Mouse (Mus musculus): ENCODE measurements at regions not wholly inside any gene's neighbourhood (a gene's known extent, or its start where the extent isn't known, plus 50 kb on each side); places are given as distances from the start of the nearest gene placed in this dataset.

- no peak for DNase-seq (ENCODE audit: low spot score)
- no peak overlapping the region for H3K4me3 ChIP-seq
- 89% methylated on average over 5 of the region's 5 CpGs for WGBS
- no peaks in the 10 kb centered on the region for H3K4me1 ChIP-seq
- H3K36me3 ChIP-seq = no peaks in the 10 kb centered on the region
- H3K27ac ChIP-seq = no peak overlapping the region
- no peaks in the 10 kb centered on the region for H3K27me3 ChIP-seq (ENCODE audit: insufficient read depth, poor library complexity, severe bottlenecking)
- H3K9me3 ChIP-seq = no peaks in the 10 kb centered on the region
Observed at GRCm38 (mm10) chr3:147163540-147163939, 311.4 kb downstream of the Ttll7 start.

GRCm38 (mm10) chr3:147164931-147165330 lies 312.8 kb downstream of the Ttll7 start:
- 76% methylated on average over 6 of the region's 6 CpGs for WGBS
- no peak for DNase-seq (ENCODE audit: low spot score)
- Histone ChIP-seq H3K9me3 (no peaks in the 10 kb centered on the region), H3K4me3 (no peak overlapping the region), H3K27me3 (ENCODE audit: insufficient read depth, poor library complexity, severe bottlenecking) (no peaks in the 10 kb centered on the region), H3K27ac (no peak overlapping the region), H3K36me3 (no peaks in the 10 kb centered on the region), H3K4me1 (no peaks in the 10 kb centered on the region)

- no peak for DNase-seq (ENCODE audit: low spot score)
- peaks cover 2% of the 10 kb centered on the region; the same call in 1 of the 2 replicates for H3K4me1 ChIP-seq
- H3K27me3 ChIP-seq (ENCODE audit: insufficient read depth, poor library complexity, severe bottlenecking) = no peaks in the 10 kb centered on the region
- no peak overlapping the region for H3K27ac ChIP-seq
- H3K36me3 ChIP-seq = no peaks in the 10 kb centered on the region
- no peak overlapping the region for H3K4me3 ChIP-seq
- WGBS = 71% methylated on average over 5 of the region's 5 CpGs
- no peaks in the 10 kb centered on the region for H3K9me3 ChIP-seq
Observed at GRCm38 (mm10) chr3:147166555-147166954, 314.4 kb downstream of the Ttll7 start.

GRCm38 (mm10) chr3:147169215-147169614 lies 317.0 kb downstream of the Ttll7 start:
- H3K4me3 ChIP-seq = no peak overlapping the region
- DNase-seq (ENCODE audit: low spot score) = no peak
- H3K9me3 ChIP-seq = no peaks in the 10 kb centered on the region
- WGBS = 83% methylated on average over 2 of the region's 2 CpGs
- H3K4me1 ChIP-seq = peaks cover 2% of the 10 kb centered on the region; the same call in 1 of the 2 replicates
- H3K36me3 ChIP-seq = no peaks in the 10 kb centered on the region
- H3K27ac ChIP-seq = no peak overlapping the region
- no peaks in the 10 kb centered on the region for H3K27me3 ChIP-seq (ENCODE audit: insufficient read depth, poor library complexity, severe bottlenecking)

GRCm38 (mm10) chr3:147170106-147170505 lies 317.9 kb downstream of the Ttll7 start:
- H3K27ac ChIP-seq = no peak overlapping the region
- no peak for DNase-seq (ENCODE audit: low spot score)
- no peaks in the 10 kb centered on the region for H3K9me3 ChIP-seq
- no peak overlapping the region for H3K4me3 ChIP-seq
- peaks cover 2% of the 10 kb centered on the region; the same call in 1 of the 2 replicates for H3K4me1 ChIP-seq
- no peaks in the 10 kb centered on the region for H3K36me3 ChIP-seq
- no peaks in the 10 kb centered on the region for H3K27me3 ChIP-seq (ENCODE audit: insufficient read depth, poor library complexity, severe bottlenecking)
- WGBS = 46% methylated on average over 2 of the region's 2 CpGs

- no peaks in the 10 kb centered on the region for H3K9me3 ChIP-seq
- WGBS = 79% methylated on average over 6 of the region's 6 CpGs
- DNase-seq (ENCODE audit: low spot score) = no peak
- no peaks in the 10 kb centered on the region for H3K36me3 ChIP-seq
- H3K27ac ChIP-seq = no peak overlapping the region
- H3K4me1 ChIP-seq = peaks cover 17% of the 10 kb centered on the region
- H3K4me3 ChIP-seq = no peak overlapping the region
- H3K27me3 ChIP-seq (ENCODE audit: insufficient read depth, poor library complexity, severe bottlenecking) = peaks cover 7% of the 10 kb centered on the region; the same call in 1 of the 2 replicates
Observed at GRCm38 (mm10) chr3:147178746-147179145, 326.6 kb downstream of the Ttll7 start.

- Histone ChIP-seq H3K4me1 (peaks cover 17% of the 10 kb centered on the region), H3K27ac (no peak overlapping the region), H3K36me3 (no peaks in the 10 kb centered on the region), H3K9me3 (no peaks in the 10 kb centered on the region), H3K4me3 (no peak overlapping the region), H3K27me3 (ENCODE audit: insufficient read depth, poor library complexity, severe bottlenecking) (peaks cover 15% of the 10 kb centered on the region; the same call in 1 of the 2 replicates)
- WGBS = 66% methylated on average over 4 of the region's 4 CpGs
- DNase-seq (ENCODE audit: low spot score) = no peak
Observed at GRCm38 (mm10) chr3:147180711-147181110, 328.5 kb downstream of the Ttll7 start.

GRCm38 (mm10) chr3:147181501-147182365 lies 329.6 kb downstream of the Ttll7 start:
- H3K27me3 ChIP-seq (ENCODE audit: insufficient read depth, poor library complexity, severe bottlenecking) = peaks cover 15% of the 10 kb centered on the region; the same call in 1 of the 2 replicates
- no peaks in the 10 kb centered on the region for H3K9me3 ChIP-seq
- no peaks in the 10 kb centered on the region for H3K36me3 ChIP-seq
- peak overlapping the region; percentile 56 for H3K4me3 ChIP-seq
- DNase-seq (ENCODE audit: low spot score) = no peak
- peaks cover 17% of the 10 kb centered on the region for H3K4me1 ChIP-seq
- H3K27ac ChIP-seq = peak overlapping the region; percentile 70
- WGBS = 2% methylated on average over 20 of the region's 20 CpGs

GRCm38 (mm10) chr3:147182366-147182875 lies 330.3 kb downstream of the Ttll7 start:
- 33% methylated on average over 15 of the region's 15 CpGs for WGBS
- H3K36me3 ChIP-seq = no peaks in the 10 kb centered on the region
- H3K9me3 ChIP-seq = no peaks in the 10 kb centered on the region
- peaks cover 15% of the 10 kb centered on the region; the same call in 1 of the 2 replicates for H3K27me3 ChIP-seq (ENCODE audit: insufficient read depth, poor library complexity, severe bottlenecking)
- peaks cover 17% of the 10 kb centered on the region for H3K4me1 ChIP-seq
- peak overlapping the region; percentile 70; the same call in 1 of the 2 replicates for H3K27ac ChIP-seq
- no peak for DNase-seq (ENCODE audit: low spot score)
- H3K4me3 ChIP-seq = peak overlapping the region; percentile 56

- no peaks in the 10 kb centered on the region for H3K9me3 ChIP-seq
- no peak for DNase-seq (ENCODE audit: low spot score)
- H3K4me3 ChIP-seq = no peak overlapping the region
- 73% methylated on average over 11 of the region's 11 CpGs for WGBS
- peaks cover 17% of the 10 kb centered on the region for H3K4me1 ChIP-seq
- no peaks in the 10 kb centered on the region for H3K36me3 ChIP-seq
- H3K27me3 ChIP-seq (ENCODE audit: insufficient read depth, poor library complexity, severe bottlenecking) = peaks cover 15% of the 10 kb centered on the region; the same call in 1 of the 2 replicates
- H3K27ac ChIP-seq = no peak overlapping the region
Observed at GRCm38 (mm10) chr3:147183656-147184290, 331.6 kb downstream of the Ttll7 start.

GRCm38 (mm10) chr3:147189737-147190136 lies 337.6 kb downstream of the Ttll7 start:
- no peak for DNase-seq (ENCODE audit: low spot score)
- Histone ChIP-seq H3K27me3 (ENCODE audit: insufficient read depth, poor library complexity, severe bottlenecking) (peaks cover under 1% of the 10 kb centered on the region; the same call in 1 of the 2 replicates), H3K4me1 (no peaks in the 10 kb centered on the region), H3K27ac (no peak overlapping the region), H3K9me3 (no peaks in the 10 kb centered on the region), H3K36me3 (no peaks in the 10 kb centered on the region), H3K4me3 (no peak overlapping the region)
- WGBS = 89% methylated on average over 2 of the region's 2 CpGs

GRCm38 (mm10) chr3:147196626-147197025 lies 344.5 kb downstream of the Ttll7 start:
- no peaks in the 10 kb centered on the region for H3K36me3 ChIP-seq
- WGBS = 86% methylated on average over 8 of the region's 8 CpGs
- H3K9me3 ChIP-seq = no peaks in the 10 kb centered on the region
- no peaks in the 10 kb centered on the region for H3K27me3 ChIP-seq (ENCODE audit: insufficient read depth, poor library complexity, severe bottlenecking)
- DNase-seq (ENCODE audit: low spot score) = no peak
- H3K27ac ChIP-seq = no peak overlapping the region
- no peak overlapping the region for H3K4me3 ChIP-seq
- H3K4me1 ChIP-seq = no peaks in the 10 kb centered on the region

GRCm38 (mm10) chr3:147197215-147197614 lies 345.0 kb downstream of the Ttll7 start:
- 57% methylated on average over 2 of the region's 2 CpGs for WGBS
- H3K4me1 ChIP-seq = no peaks in the 10 kb centered on the region
- no peak overlapping the region for H3K27ac ChIP-seq
- H3K4me3 ChIP-seq = no peak overlapping the region
- H3K36me3 ChIP-seq = no peaks in the 10 kb centered on the region
- H3K9me3 ChIP-seq = no peaks in the 10 kb centered on the region
- no peaks in the 10 kb centered on the region for H3K27me3 ChIP-seq (ENCODE audit: insufficient read depth, poor library complexity, severe bottlenecking)
- DNase-seq (ENCODE audit: low spot score) = no peak

Data from heart, embryonic 10.5 days (tissue).